Mouse (Mus musculus) cortical plate, adult 2 months (tissue): ENCODE measurements at regions not wholly inside any gene's neighbourhood (a gene's known extent, or its start where the extent isn't known, plus 50 kb on each side); places are given as distances from the start of the nearest gene placed in this dataset.

ENCODE experiments used
- CTCF ChIP-seq: fragments of 200-500 bp; IDR thresholded peaks from 2 replicates; pipeline ENCODE4 v1.5.1; 2011; ENCODE audit warnings: mild to moderate bottlenecking, control low read depth, low read length; ENCODE audit not compliant: insufficient read depth; ENCODE audit errors: extremely low read depth
- POLR2A ChIP-seq: fragments of 200-500 bp; IDR thresholded peaks from 2 replicates; pipeline ENCODE4 v1.6.1; 2011; ENCODE audit warnings: mild to moderate bottlenecking, low read length, control low read depth; ENCODE audit not compliant: insufficient read depth; ENCODE audit errors: extremely low read depth

GRCm38 (mm10) chr5:28013619-28014273 lies 57.4 kb upstream of the Insig1 start:
- TF ChIP-seq CTCF (no peak), POLR2A (no peak)
